Mouse (Mus musculus): ENCODE data around the gene Scamp3. TPM values are rescaled to one million over a fixed set of nuclear protein-coding genes. Genes with fewer than 3 reads are reported as not detected.

Gene Scamp3
- total RNA-seq, 4 experiments from 2014 or later, result 58.5 to 69.8 (median 63.9) TPM

DNA sequence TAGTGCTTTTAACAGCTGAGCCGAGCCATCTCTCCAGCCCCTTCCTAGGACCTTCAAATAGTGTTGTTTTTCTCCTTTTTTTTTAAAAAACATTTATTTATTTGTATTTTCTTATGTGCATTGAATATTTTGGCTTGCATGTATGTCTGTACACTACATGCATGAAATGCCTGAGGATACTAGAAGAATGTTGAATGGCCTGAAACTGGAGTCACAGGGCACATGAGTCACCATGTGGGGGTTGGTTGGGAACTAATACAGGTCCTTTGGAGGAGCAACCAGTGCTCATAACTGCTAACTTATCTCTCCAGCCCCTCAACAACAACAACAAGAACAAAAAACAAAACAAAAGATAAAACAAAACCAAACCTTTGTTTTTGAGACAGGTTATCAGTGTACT is 14.2 kb upstream of the Scamp3 start:
- DNase-seq (ENCODE audit: low spot score in 2 of 2), result no peak

DNA sequence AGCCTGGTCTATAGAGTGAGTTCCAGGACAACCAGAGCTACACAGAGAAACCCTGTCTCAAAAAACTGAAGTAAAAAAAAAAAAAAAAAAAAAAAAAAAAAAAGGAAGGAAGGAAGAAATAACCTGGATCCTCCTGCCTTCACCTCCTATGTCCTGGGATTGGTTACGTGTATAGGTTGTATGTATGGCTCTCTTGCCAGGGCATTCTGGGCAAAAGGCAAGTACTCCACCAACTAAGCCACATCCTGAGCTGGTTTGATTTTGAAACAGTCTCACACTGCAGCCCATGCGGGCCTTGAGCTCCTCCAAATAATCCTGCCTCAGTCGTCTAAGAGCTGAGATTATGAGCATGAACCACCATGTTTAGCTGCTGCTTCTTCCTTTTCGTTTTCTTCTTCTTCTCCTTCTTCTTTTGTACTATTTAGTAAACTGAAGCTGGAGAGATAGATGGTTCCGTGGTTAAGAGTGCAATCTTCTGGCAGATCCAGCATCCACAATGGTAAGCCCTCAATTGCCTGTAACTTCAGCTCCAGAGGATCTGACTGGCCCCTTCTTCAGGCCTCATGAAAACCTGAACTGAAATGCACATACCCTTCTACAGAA is 13.5 kb upstream of the Scamp3 start:
- DNase-seq (ENCODE audit: low spot score in 2 of 2), result no peak

DNA sequence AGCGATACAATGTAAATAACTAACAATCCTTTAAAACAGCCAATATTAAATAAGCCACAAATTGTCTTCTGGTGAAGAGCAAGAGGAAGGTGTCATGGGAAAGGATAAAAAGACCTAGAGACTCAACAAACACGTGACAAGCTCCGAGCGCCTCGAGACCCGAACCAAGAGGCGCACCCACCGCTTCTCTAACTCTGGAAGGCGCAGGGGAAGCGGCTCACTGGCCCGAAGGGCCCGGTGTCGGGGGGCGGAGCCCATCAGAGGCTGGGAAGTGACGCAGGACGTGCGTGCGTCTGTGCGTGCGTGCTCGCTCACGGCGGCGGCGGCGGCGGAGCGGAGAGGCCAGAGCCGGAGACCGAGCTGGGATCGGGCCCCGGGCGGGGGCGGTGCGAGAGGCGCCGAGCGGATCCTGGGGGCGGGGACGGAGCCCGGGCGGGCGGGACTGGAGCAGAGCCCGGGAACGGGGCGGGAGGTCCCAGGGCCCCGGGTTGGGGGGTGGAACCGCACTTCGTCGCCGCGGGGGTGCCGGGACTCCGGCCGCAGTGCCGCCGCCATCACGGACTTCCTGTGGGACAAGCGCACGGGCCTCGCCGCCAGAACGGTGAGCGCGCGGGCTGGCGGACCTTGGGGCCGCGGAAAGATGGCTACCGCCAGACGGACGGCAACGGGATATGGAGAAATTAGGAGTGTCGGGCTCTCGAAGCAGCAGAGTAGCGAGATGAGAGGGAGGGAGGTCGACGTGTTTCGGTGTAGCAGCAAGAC is 12.6 kb upstream of the Scamp3 start, which contains the start of gene Clk2:
TSS of gene Clk2 (plus strand) at position 290 of the 762 bp plus-strand sequence.
- peak; percentile 78 to 91 for DNase-seq (ENCODE audit: low spot score in 2 of 2)

DNA sequence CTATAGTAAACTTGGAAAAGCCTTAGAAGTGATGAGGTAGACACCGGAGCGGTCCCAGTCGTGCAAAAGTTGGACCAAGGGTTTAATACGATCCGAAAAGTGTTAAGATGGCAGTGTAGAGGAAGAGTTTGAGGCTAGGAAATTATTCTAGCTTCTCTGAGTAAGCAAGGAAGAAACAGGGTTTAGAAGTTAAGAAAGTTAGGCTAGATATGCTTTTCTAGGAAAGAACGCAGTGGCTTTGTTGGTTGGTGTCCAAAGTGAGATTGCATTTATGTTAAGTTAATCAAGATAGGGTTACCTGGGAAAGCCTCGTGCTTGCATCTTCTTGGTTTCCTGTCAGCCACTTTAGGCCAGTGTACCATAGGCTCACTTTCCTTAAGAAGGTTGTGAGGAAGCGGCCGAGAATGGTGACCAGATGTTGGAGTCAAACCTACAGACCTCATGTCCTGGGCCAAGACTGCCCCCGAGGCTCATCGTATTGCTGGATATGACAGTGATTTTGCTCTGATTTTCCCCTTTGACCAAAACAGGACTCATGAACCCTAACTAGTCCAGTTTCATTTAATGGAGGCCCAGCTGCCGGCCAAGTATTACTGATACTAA is 11.9 kb upstream of the Scamp3 start:
- DNase-seq (ENCODE audit: low spot score in 2 of 2), result no peak

DNA sequence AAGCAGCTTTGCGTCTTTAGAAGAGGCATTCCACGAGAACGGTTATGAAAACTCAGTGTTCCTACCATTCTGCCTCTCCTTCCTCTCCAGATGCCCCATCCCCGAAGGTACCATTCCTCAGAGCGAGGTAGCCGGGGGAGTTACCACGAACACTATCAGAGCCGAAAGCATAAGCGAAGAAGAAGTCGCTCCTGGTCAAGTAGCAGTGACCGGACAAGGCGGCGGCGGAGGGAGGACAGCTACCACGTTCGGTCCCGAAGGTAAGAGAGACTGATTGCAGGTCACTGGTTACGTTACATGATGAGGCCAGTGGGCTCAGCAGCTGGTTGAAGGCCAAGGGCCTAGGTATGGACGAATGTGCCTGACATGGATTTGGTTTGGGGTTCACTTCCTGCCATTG is 10.3 kb upstream of the Scamp3 start:
- no peak for DNase-seq (ENCODE audit: low spot score in 2 of 2)

DNA sequence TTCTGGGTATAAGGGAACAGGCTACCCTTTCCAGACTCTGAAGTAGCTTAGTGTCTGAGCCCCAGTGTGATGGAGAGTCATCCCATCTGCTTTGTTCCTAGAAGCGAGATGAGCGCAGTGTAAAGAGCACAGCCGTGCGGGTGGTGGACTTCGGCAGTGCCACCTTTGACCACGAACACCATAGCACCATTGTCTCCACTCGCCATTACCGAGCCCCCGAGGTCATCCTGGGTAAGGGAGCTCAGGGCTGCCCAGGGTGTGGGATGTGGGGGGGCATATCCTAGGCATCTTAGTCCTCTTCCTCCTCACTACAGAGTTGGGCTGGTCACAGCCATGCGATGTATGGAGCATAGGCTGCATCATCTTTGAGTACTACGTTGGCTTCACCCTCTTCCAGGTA is 2.4 kb upstream of the Scamp3 start:
- no peak for DNase-seq (ENCODE audit: low spot score in 2 of 2)

DNA sequence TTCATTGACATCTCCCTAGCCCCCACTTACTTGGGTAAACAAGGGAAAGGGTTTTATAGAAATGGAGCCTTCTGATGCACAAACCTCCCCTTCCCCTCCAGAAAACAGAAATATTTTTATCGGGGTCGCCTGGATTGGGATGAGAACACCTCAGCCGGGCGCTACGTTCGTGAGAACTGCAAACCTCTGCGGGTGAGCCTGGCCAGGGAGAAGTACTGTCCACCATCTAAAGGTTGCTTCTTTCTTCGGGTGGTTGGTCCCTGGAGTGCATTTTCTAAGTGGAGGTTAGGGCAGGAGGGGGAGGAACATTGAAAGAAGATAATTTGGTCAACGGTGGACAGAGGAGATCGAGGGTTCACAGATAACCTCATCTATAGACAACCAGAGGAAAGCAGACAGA is 1.7 kb upstream of the Scamp3 start:
- no peak for DNase-seq (ENCODE audit: low spot score in 2 of 2)

DNA sequence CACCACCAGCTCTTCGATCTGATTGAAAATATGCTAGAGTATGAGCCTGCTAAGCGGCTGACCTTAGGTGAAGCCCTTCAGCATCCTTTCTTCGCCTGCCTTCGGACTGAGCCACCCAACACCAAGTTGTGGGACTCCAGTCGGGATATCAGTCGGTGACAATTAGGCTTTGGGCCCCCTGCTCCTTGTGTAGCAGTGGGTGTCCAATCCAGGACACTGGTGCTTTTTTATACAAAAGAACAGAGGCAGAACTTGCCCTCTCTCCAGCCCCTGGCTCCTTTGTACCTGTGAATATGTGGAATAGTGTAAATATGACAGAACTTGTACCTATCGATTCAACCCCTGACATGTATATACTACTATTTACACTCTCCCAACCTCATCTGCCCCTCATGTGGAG is 852 bp upstream of the Scamp3 start:
- no peak for DNase-seq (ENCODE audit: low spot score in 2 of 2)

DNA sequence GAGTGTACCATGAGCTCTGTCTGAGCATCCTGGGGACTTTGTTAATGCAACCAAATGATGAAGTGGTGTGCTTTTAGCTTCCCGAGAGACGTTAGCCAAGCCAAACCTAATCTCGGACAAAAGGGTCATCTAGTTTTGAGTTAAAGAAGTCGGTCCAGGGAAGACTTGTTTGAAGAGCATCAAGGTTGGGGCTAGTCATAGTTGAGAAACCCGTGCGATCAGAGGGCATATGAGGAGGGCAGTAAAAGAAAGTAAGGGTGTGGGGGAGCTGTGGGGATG is 773 bp downstream of the Scamp3 start:
- DNase-seq (ENCODE audit: low spot score in 2 of 2), result no peak

DNA sequence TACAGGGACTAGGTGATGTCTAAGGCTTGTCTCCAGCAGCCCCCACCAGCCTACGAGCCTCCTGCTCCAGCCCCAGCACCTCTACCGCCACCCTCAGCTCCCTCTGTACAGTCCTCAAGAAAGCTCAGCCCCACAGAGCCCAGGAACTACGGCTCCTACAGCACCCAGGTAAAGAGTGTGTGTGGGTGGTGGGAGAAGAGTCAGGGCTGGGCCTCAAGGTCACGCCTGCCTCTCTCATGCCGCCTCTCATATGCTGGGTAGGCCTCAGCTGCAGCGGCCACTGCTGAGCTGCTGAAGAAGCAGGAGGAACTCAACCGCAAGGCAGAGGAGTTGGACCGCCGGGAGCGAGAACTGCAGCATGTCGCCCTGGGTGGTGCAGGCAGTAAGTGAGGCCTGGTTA is 1.8 kb downstream of the Scamp3 start:
- no peak for DNase-seq (ENCODE audit: low spot score in 2 of 2)

DNA sequence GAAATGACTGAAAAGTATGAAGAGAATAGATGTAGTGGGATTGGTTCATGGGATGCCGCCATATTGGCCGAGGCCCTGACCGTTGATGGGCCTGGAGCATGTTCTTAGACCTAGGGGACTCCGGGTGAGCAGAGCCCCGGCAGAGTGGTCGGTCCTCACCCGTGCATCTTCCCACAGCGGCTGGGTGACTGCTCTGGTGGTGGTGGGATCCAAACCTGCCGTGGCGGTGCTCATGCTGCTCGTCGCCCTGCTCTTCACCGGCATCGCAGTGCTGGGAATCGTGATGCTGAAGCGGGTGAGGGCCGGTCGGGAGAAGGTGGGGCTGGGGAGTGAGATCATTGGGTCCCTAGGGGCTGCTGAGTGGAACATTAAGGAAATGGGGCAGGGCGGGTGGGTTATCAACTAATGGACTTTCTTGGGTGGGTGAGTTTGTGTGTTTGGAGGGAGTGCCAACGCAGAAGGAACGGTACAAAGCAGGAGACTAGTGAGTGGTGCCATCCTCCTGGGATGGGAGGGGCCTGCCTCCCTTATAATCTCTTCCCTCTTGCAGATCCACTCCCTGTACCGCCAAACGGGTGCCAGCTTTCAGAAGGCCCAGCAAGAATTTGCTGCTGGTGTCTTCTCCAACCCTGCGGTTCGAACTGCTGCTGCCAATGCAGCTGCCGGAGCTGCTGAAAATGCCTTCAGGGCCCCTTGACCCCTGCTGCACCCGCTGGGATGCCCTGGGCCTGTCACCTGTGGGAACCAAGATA is 4.7 kb downstream of the Scamp3 start:
- DNase-seq (ENCODE audit: low spot score in 2 of 2), result no peak

DNA sequence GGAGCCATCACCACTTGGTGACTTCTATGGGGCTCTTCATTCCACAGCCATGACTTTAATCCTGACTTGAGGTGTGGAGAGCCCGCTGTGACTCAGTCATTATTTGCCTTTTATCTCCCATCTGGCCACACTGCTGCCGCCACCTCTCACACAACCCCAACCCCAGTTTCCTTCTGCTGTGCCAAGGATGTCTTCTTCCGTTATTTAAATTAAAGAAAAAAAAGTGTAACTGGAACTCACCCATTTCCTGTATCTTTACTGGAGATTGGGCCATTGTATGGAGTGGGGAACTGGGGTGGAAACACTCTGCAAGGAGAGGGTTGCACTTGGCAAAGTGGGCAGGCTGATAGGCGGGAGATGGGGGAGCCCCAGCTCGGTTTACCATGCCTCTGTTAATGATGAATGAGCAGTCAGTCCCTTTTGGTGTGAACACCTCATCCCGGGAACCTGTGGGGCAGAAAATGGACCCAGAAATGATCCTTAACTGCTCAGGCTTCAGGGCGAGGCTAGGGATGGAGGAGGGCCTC is 5.3 kb downstream of the Scamp3 start:
- DNase-seq (ENCODE audit: low spot score in 2 of 2), result no peak

DNA sequence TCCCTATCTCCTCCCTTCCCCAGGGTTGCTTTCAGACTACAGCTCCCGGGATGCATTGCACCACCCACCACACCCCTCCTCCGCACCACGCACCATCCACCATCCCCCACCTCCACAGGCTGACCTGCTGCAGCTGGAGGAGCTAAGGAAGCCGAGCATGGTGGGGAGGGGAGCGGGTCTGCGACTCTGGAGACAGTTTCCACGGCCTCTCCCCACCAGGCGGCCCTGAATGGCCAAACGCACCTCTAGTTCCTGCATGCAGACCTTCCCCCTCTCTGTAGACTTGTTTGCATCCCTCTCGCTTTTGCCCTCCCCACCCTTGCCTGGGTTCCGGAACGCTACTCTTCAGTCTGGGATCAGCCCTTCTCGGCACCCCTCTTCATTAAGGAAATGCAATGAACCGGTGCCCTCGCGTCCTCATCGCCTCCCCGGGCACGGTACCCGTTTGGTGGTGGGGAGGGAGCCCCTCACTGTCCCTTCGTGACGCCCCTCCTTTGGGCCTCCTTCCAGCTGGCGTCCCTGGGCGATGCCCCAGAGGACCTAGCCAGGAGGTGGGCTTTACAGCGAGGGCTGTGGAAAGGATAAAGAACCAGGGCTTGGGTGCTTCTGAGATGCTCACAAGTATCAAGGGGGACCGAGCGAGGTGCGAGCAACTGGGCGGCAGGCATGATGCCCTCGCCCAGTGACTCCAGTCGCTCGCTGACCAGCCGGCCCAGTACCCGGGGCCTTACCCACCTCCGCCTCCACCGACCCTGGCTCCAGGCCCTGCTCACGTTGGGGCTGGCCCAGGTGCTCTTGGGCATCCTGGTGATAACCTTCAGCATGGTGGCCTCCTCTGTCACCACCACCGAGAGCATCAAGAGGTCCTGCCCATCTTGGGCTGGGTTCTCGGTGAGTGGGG is 6.0 kb downstream of the Scamp3 start, which contains the start of gene Fam189b:
TSS of gene Fam189b (plus strand) at position 86 of the 901 bp plus-strand sequence.
- peak; percentile 87 to 91 for DNase-seq (ENCODE audit: low spot score in 2 of 2)

DNA sequence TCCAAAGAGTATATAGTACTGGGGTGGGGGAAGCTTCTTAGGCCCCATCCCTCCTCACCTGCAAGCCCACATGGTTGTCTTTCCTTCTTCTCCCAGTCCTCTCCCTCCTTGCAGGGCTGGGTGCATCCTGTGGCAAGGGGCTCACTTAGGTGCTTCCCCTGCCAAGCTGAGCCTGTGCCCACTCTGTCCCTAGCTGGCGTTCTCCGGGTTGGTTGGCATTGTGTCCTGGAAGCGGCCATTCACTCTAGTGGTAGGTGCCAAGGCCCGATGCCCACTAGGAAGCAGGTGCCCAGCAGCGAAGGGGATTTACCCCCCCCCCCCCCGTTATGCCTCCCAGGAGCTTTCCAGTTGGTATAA is 6.7 kb downstream of the Scamp3 start:
- DNase-seq (ENCODE audit: low spot score in 2 of 2), result no peak

DNA sequence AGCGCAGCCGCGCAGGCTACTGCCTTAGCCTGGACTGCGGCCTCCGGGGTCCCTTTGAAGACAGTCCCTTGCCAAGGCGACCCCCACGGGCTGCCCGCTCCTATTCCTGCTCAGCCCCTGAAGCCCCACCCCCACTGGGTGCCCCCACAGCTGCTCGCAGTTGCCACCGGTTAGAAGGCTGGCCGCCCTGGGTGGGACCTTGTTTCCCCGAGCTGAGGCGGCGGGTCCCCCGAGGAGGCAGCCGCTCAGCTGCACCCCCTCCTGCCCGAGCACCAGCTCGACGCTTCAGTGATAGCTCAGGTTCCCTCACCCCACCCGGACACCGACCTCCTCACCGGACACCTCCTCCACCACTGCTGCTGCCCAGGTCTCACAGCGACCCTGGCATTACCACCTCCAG is 9.9 kb downstream of the Scamp3 start:
- no peak for DNase-seq (ENCODE audit: low spot score in 2 of 2)

DNA sequence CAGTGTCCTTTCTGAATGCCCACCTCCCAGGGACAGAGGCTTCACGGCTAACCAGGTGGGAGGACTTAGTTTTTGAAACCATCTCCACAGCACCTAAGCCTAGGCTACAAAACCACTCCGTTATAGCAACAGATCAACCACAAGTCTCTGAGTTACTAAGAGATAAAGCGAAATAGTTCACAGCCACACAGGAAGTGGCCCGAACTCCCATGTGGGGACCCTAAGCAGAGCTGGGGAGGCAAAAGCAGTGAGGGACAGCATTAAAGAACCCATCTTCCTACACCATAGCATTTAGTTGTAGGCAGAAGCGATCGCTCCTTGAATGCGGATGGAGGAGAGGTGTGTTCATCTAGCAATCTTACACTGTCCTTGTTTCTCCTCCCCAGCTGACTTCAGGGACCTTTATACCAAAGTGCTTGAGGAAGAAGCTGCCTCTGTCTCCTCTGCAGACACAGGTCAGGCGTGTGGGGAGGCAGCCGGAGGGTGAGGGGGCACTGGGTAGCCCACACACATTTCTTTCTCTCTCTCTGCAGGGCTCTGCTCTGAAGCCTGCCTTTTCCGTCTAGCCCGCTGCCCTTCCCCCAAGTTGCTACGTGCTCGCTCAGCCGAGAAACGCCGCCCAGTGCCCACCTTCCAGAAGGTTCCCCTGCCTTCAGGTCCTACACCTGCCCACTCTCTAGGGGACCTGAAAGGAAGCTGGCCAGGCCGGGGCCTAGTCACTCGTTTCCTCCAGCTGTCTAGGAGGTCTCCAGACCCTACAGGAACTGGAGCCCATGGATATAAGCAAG is 10.6 kb downstream of the Scamp3 start:
- no peak for DNase-seq (ENCODE audit: low spot score in 2 of 2)

DNA sequence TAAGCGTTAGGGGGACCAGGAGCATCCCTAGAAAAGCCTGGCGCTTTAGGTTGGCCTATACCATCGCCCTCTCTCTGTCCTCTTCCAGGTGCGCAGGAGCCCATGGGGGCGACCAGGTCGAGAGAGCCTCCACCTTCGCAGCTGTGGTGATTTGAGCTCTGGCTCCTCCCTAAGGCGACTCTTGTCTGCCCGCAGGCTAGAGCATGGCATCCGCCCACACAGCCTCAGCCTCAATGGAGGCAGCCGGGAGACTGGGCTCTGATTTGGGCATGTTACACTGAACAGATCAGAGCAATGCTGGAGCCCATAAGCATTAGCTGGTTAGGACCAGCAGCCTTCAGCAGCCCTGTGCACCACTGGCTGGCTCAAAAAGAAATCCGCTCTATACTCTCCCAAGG is 11.2 kb downstream of the Scamp3 start:
- no peak for DNase-seq (ENCODE audit: low spot score in 2 of 2)

DNA sequence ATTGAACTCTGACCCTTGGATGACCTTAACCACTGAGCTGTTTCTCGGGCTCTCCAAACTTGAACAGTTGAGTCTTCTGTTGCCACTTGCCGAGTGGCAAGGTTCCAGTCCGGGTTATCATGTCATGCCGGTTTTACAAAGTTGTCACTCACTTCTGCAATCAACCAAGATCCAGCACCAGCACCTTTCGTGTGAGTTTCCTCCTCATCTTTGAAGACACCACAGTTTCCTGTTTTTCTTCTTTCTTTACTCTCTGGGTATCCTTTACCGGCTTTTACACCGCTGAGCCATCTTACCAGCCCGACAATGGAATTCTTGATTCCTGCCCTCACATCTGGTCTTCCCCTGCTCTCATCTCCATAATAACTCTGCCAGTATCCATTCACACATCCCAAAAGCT is 13.2 kb downstream of the Scamp3 start:
- no peak for DNase-seq (ENCODE audit: low spot score in 2 of 2)

DNA sequence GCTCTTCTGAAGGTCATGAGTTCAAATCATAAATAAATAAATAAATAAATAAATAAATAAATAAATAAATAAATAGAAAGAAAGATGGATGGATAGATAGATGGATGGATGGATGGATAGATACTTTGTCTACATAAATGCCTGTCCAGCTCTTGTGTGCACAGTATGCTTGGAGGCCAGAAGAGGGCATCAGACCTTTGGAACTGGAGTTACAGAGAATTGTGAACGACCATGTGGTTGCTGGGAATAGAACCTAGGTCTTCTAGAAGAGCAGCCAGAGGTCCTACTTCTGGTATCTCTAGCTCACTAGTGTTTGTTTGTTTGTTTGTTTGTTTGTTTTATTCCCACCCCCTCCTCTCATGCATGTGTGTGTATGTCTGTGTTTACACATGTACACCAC is 16.1 kb downstream of the Scamp3 start:
- DNase-seq (ENCODE audit: low spot score in 2 of 2), result no peak

DNA sequence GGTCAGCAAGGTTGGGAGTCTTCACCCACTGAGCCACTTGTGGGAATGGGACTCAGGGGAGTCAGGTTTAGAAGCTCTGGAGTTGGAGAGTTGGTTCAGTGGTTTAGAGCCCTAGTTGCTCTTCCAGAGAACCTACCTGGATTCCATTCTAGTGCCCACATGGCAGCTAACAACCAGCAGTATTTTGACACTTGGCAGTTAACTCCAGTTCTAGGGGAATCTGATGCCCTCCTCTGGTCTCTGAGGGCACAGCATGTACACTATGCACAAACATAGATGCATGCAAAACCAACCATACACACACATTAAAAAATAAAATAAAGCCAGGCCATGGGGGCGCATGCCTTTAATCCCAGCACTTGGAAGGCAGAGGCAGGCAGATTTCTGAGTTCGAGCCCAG is 16.6 kb downstream of the Scamp3 start:
- no peak for DNase-seq (ENCODE audit: low spot score in 2 of 2)

Data from left cerebral cortex, adult 8-10 months (tissue).